Comparison of ENCODE assay signal across 12 mouse cellular contexts in genomic region chr16:95935495-95935961, GRCm38 (mm10). TPM values are rescaled to one million over a fixed set of nuclear protein-coding genes. Genes with fewer than 3 reads are reported as not detected.
DNase-seq lines count a peak whose midpoint lies in the region; ATAC-seq lines count a peak whose summit lies in the region.
"Had no signal": no experiment of that assay in that cellular context is flagged by ENCODE, and none has a peak within 500 bp of the region (broad histone marks: within the 10 kb centered on the region; RNA-seq: fewer than 3 reads in every experiment).

No protein-coding gene starts in this region.

- peak; percentile 38 for DNase-seq in adrenal gland, adult 2 months
- DNase-seq in adrenal gland, adult 8-10 months = no peak
- DNase-seq in liver, embryonic 13.5 days = no peak
- no peak for DNase-seq in liver, embryonic 11.5 days (ENCODE audit: low spot score)
- DNase-seq in cerebellum, adult 11-12 months = no peak
- DNase-seq in thymus, postnatal 4 days = no peak
- DNase-seq: layer of hippocampus, postnatal 36 days had no signal

- 0 out of 2 replicates have a peak, but pooled peaks cover 6% of the 10 kb centered on the region for H3K9me3 ChIP-seq in liver, embryonic 13.5 days (replicated peaks)
- H3K9me3 ChIP-seq in liver, embryonic 11.5 days (ENCODE audit: control insufficient read depth, low read length) = peaks cover 6% of the 10 kb centered on the region
- H3K9me3 ChIP-seq in kidney, embryonic 14.5 days (ENCODE audit: control insufficient read depth, low read length) = peaks cover 7% of the 10 kb centered on the region; the same call in 1 of the 2 replicates
- H3K9me3 ChIP-seq in stomach, embryonic 16.5 days (replicated peaks; ENCODE audit: control insufficient read depth, low read length) = 0 out of 2 replicates have a peak, but pooled peaks cover 5% of the 10 kb centered on the region
- H3K9me3 ChIP-seq: liver, embryonic 15.5 days had no signal

- H3K27ac ChIP-seq in liver, embryonic 13.5 days = no peak overlapping the region
- H3K27ac ChIP-seq in liver, embryonic 11.5 days (ENCODE audit: low read depth, low read length) = no peak overlapping the region
- no peak overlapping the region; the same call in 1 of the 2 replicates for H3K27ac ChIP-seq in kidney, embryonic 14.5 days (ENCODE audit: low read depth, low read length)
- H3K27ac ChIP-seq in stomach, embryonic 16.5 days (ENCODE audit: low read length) = no peak overlapping the region
- H3K27ac ChIP-seq: liver, embryonic 15.5 days; midbrain, embryonic 12.5 days; neural tube, embryonic 13.5 days had no signal

- no peaks in the 10 kb centered on the region for H3K36me3 ChIP-seq in liver, embryonic 13.5 days
- H3K36me3 ChIP-seq in liver, embryonic 11.5 days (ENCODE audit: control insufficient read depth, insufficient read depth, low read length) = no peaks in the 10 kb centered on the region
- no peaks in the 10 kb centered on the region for H3K36me3 ChIP-seq in kidney, embryonic 14.5 days (ENCODE audit: control insufficient read depth, insufficient read depth, low read length)
- H3K36me3 ChIP-seq in stomach, embryonic 16.5 days (ENCODE audit: control insufficient read depth, insufficient read depth, low read length) = no peaks in the 10 kb centered on the region
- H3K36me3 ChIP-seq: liver, embryonic 15.5 days; midbrain, embryonic 12.5 days; neural tube, embryonic 13.5 days had no signal

- H3K4me1 ChIP-seq in liver, embryonic 13.5 days (replicated peaks) = peaks cover 5% of the 10 kb centered on the region; the same call in 1 of the 2 replicates
- H3K4me1 ChIP-seq in liver, embryonic 11.5 days (replicated peaks; ENCODE audit: control insufficient read depth, insufficient read depth, low read length) = peaks cover 4% of the 10 kb centered on the region
- H3K4me1 ChIP-seq in kidney, embryonic 14.5 days (ENCODE audit: control insufficient read depth, insufficient read depth, low read length) = no peaks in the 10 kb centered on the region
- 0 out of 2 replicates have a peak, but pooled peaks cover 3% of the 10 kb centered on the region for H3K4me1 ChIP-seq in stomach, embryonic 16.5 days (ENCODE audit: control insufficient read depth, insufficient read depth, low read length)
- H3K4me1 ChIP-seq: midbrain, embryonic 12.5 days; neural tube, embryonic 13.5 days had no signal

- 33% methylated on average over 6 of the region's 6 CpGs for WGBS in liver, embryonic 13.5 days (ENCODE audit: insufficient replicate concordance)
- 29% methylated on average over 6 of the region's 6 CpGs for WGBS in liver, embryonic 11.5 days
- WGBS in kidney, embryonic 14.5 days = 6% methylated on average over 6 of the region's 6 CpGs
- 22% methylated on average over 6 of the region's 6 CpGs for WGBS in stomach, embryonic 16.5 days

- H3K27me3 ChIP-seq in liver, embryonic 13.5 days = no peaks in the 10 kb centered on the region
- H3K27me3 ChIP-seq in liver, embryonic 11.5 days (replicated peaks; ENCODE audit: control insufficient read depth, insufficient read depth, low read length) = no peaks in the 10 kb centered on the region
- no peaks in the 10 kb centered on the region for H3K27me3 ChIP-seq in kidney, embryonic 14.5 days (ENCODE audit: control insufficient read depth, insufficient read depth, low read length)
- no peaks in the 10 kb centered on the region for H3K27me3 ChIP-seq in stomach, embryonic 16.5 days (ENCODE audit: control insufficient read depth, insufficient read depth, low read length)
- H3K27me3 ChIP-seq: liver, embryonic 15.5 days; midbrain, embryonic 12.5 days; neural tube, embryonic 13.5 days had no signal

- no peak overlapping the region for H3K9ac ChIP-seq in liver, embryonic 13.5 days
- H3K9ac ChIP-seq in liver, embryonic 11.5 days (ENCODE audit: low read depth, low read length) = no peak overlapping the region
- no peak overlapping the region for H3K9ac ChIP-seq in kidney, embryonic 14.5 days (ENCODE audit: low read depth, low read length)
- H3K9ac ChIP-seq in stomach, embryonic 16.5 days (ENCODE audit: low read length) = no peak overlapping the region
- H3K9ac ChIP-seq: liver, embryonic 15.5 days; midbrain, embryonic 12.5 days; neural tube, embryonic 13.5 days had no signal

- 0 out of 2 replicates have a peak, but pooled peaks have one; percentile 29 for ATAC-seq in liver, embryonic 13.5 days (ENCODE audit: low read depth)
- no peak for ATAC-seq in liver, embryonic 11.5 days (replicated peaks; ENCODE audit: low FRiP score)
- ATAC-seq in kidney, embryonic 14.5 days (ENCODE audit: low FRiP score, low TSS enrichment) = peak; percentile 64; the same call in 1 of the 2 replicates
- ATAC-seq in stomach, embryonic 16.5 days (ENCODE audit: insufficient read depth, low FRiP score) = peak; percentile 47

- H3K4me3 ChIP-seq in liver, embryonic 13.5 days (replicated peaks) = no peak overlapping the region
- no peak overlapping the region for H3K4me3 ChIP-seq in liver, embryonic 11.5 days (ENCODE audit: low read depth, low read length)
- no peak overlapping the region for H3K4me3 ChIP-seq in kidney, embryonic 14.5 days (ENCODE audit: low read length)
- no peak overlapping the region for H3K4me3 ChIP-seq in stomach, embryonic 16.5 days (replicated peaks; ENCODE audit: low read length)
- H3K4me3 ChIP-seq: liver, embryonic 15.5 days; midbrain, embryonic 12.5 days; neural tube, embryonic 13.5 days had no signal

- no peak overlapping the region for H3K4me2 ChIP-seq in liver, embryonic 13.5 days
- H3K4me2 ChIP-seq in liver, embryonic 11.5 days = no peak overlapping the region
- H3K4me2 ChIP-seq in kidney, embryonic 14.5 days (replicated peaks; ENCODE audit: low read depth, low read length) = no peak overlapping the region
- no peak overlapping the region for H3K4me2 ChIP-seq in stomach, embryonic 16.5 days (ENCODE audit: low read depth, low read length)
- H3K4me2 ChIP-seq: liver, embryonic 15.5 days; midbrain, embryonic 12.5 days; neural tube, embryonic 13.5 days had no signal

RNA-seq across cellular contexts. Expression of gene Psmg1, which starts 55.2 kb away (rescaled TPM):
- total RNA-seq in adrenal gland, adult 2 months (2021) = 10 to 100 TPM; 32.1 to 33.2 TPM
- 6.8 and 8.6 TPM in 2 replicates for polyA plus RNA-seq in adrenal gland, adult 2 months (2012; rRNA removed)
- 10 to 100 TPM; 26.9 to 39.3 (median 33.3) TPM for total RNA-seq in adrenal gland, adult 8-10 months (2022)
- 68.8 and 70.4 TPM in 2 replicates for polyA plus RNA-seq in liver, embryonic 13.5 days (2015; fragmentation: Nextera tagmentation; extraction: Ambion mirVana)
- polyA plus RNA-seq in liver, embryonic 11.5 days (2014; fragmentation: Nextera tagmentation; extraction: Ambion mirVana) = 127 and 132 TPM in 2 replicates
- polyA plus RNA-seq in kidney, embryonic 14.5 days (2014; fragmentation: Nextera tagmentation; extraction: Ambion mirVana) = 99.2 and 105 TPM in 2 replicates
- 55.2 and 64.4 TPM in 2 replicates for polyA plus RNA-seq in stomach, embryonic 16.5 days (2015; fragmentation: Nextera tagmentation; extraction: Ambion mirVana)
